Mouse (Mus musculus) megakaryocyte, adult 5-6 weeks (primary cell): ENCODE measurements around the gene Elmod3. TPM values are rescaled to one million over a fixed set of nuclear protein-coding genes. Genes with fewer than 3 reads are reported as not detected.

ENCODE experiments used
- total RNA-seq, 2 experiments: library from RNA; stranded (forward) in 1 of 2; stranded (reverse) in 1 of 2; fragments of 153-499, 151-499 nt in 1 of 2; fragments of 221-1000, 200-1000 nt in 1 of 2; gene quantifications; 2 replicates each; pipeline versions ENCODE4 v1.2.3 to v1.2.4; 2015 to 2017

The Elmod3 gene
- total RNA-seq, 2 experiments from 2014 or later = 7.0 to 10.2 TPM

Other genes with a start within 250 kb of the Elmod3 start
- gene Tmem150a, start 243.0 kb downstream of the Elmod3 start, total RNA-seq (2015) = 0.20 and 2.3 TPM in 2 replicates
- 0.26 and 0.45 TPM in 2 replicates for gene Tmem150a, start 243.0 kb downstream of the Elmod3 start, total RNA-seq (2017)
- 69.3 and 70.0 TPM in 2 replicates for gene Rnf181, start 231.5 kb downstream of the Elmod3 start, total RNA-seq (2015)
- gene Rnf181, start 231.5 kb downstream of the Elmod3 start, total RNA-seq (2017) = 49.5 and 52.1 TPM in 2 replicates
- gene Vamp5, start 217.9 kb downstream of the Elmod3 start, total RNA-seq (2015) = 15.4 and 20.0 TPM in 2 replicates
- gene Vamp5, start 217.9 kb downstream of the Elmod3 start, total RNA-seq (2017) = 6.5 and 12.4 TPM in 2 replicates
- 219 and 236 TPM in 2 replicates for gene Vamp8, start 207.7 kb downstream of the Elmod3 start, total RNA-seq (2015)
- gene Vamp8, start 207.7 kb downstream of the Elmod3 start, total RNA-seq (2017) = 199 and 241 TPM in 2 replicates
- gene Ggcx, start 184.1 kb downstream of the Elmod3 start, total RNA-seq (2015) = 5.6 and 7.8 TPM in 2 replicates
- 6.0 and 8.3 TPM in 2 replicates for gene Ggcx, start 184.1 kb downstream of the Elmod3 start, total RNA-seq (2017)
- 181 and 183 TPM in 2 replicates for gene Mat2a, start 158.9 kb downstream of the Elmod3 start, total RNA-seq (2015)
- 95.4 and 105 TPM in 2 replicates for gene Mat2a, start 158.9 kb downstream of the Elmod3 start, total RNA-seq (2017)
- gene Sh2d6, start 76.7 kb downstream of the Elmod3 start, total RNA-seq (2015) = 0.25 TPM in 1 of 2 replicates, not detected in the other
- 0.18 TPM in 1 of 2 replicates, not detected in the other for gene Sh2d6, start 76.7 kb downstream of the Elmod3 start, total RNA-seq (2017)
- 164 and 167 TPM in 2 replicates for gene Capg, start 54.0 kb downstream of the Elmod3 start, total RNA-seq (2015)
- 341 and 407 TPM in 2 replicates for gene Capg, start 54.0 kb downstream of the Elmod3 start, total RNA-seq (2017)
- gene Retsat, start 62 bp upstream of the Elmod3 start, total RNA-seq (2015) = 2.2 and 5.2 TPM in 2 replicates
- gene Retsat, start 62 bp upstream of the Elmod3 start, total RNA-seq (2017) = 3.8 and 7.2 TPM in 2 replicates
- 50.5 and 53.2 TPM in 2 replicates for gene Tgoln1, start 18.6 kb upstream of the Elmod3 start, total RNA-seq (2015)
- gene Tgoln1, start 18.6 kb upstream of the Elmod3 start, total RNA-seq (2017) = 59.1 and 59.6 TPM in 2 replicates
- gene Tcf7l1, start 190.8 kb upstream of the Elmod3 start, total RNA-seq (2015) = 0.25 TPM in 1 of 2 replicates, not detected in the other
- not detected in 2 replicates for gene Tcf7l1, start 190.8 kb upstream of the Elmod3 start, total RNA-seq (2017)